Mouse (Mus musculus) CH12.LX (cell line): Measurements from ENCODE around the gene Ift74.

Source experiments
- CTCF ChIP-seq, 2 experiments: IDR thresholded peaks in 1 of 2; conservative IDR thresholded peaks in 1 of 2; 2 replicates each; pipeline ENCODE4 v1.5.1; 2011 to 2012; ENCODE audit warnings: low read depth in 2 of 2, low read length in 2 of 2, improper control_type of control experiment in 1 of 2, inconsistent platforms in 1 of 2, mild to moderate bottlenecking in 1 of 2, moderate library complexity in 1 of 2
- E2F4 ChIP-seq: IDR thresholded peaks from 2 replicates; pipeline ENCODE4 v1.6.1; 2011; ENCODE audit warnings: low read depth, low read length, improper control_type of control experiment; ENCODE audit not compliant: insufficient replicate concordance
- GABPA ChIP-seq: IDR thresholded peaks from 2 replicates; pipeline ENCODE4 v1.6.1; 2012; ENCODE audit warnings: low read depth, low read length, improper control_type of control experiment, inconsistent platforms; ENCODE audit not compliant: insufficient replicate concordance
- MAX ChIP-seq: IDR thresholded peaks from 2 replicates; pipeline ENCODE4 v1.6.1; 2011; ENCODE audit warnings: low read length, improper control_type of control experiment
- NELFE ChIP-seq: IDR thresholded peaks from 2 replicates; pipeline ENCODE4 v1.6.1; 2011; ENCODE audit warnings: low read depth, low read length, improper control_type of control experiment
- TCF12 ChIP-seq: IDR thresholded peaks from 2 replicates; pipeline ENCODE4 v1.6.1; 2014; ENCODE audit warnings: low read depth, mild to moderate bottlenecking, inconsistent platforms, low read length, improper control_type of control experiment

DNA sequence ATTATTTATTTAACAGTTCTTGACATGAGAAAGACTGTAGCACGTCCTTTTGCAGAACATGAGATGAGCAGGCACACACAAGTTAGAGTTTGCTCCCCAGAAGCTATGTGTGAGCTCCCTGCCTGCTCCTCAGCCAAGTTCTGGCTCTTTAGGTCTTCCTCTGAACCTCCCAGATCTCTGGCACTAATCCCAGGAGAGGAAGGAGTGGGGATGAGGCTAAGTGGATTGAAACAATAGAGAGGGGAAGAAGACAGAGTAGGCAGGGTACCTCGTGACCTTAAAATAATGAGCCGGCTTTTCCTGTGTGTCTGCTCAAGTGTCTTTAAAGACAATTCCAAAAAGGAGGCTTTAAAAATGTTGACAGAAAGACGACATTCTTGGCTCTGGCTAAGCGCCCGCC is 100.9 kb downstream of the Ift74 start:
- TF ChIP-seq GABPA (no peak), CTCF (conservative IDR thresholded peaks at IDR 0.05 in 1 of 2, IDR thresholded peaks at IDR 0.05 in 1 of 2; ENCODE audit: low read depth in 2 of 2, low read length in 2 of 2) (no peak), TCF12 (no peak), NELFE (no peak), MAX (no peak), E2F4 (no peak)
